Mouse (Mus musculus) ES-Bruce4 (cell line): ENCODE data around the gene Ctnnb1.

Experiments used
- CTCF ChIP-seq: IDR thresholded peaks from one replicate; pipeline ENCODE4 v1.8.1; 2011; ENCODE audit warnings: low read depth, low read length
- EP300 ChIP-seq: IDR thresholded peaks from 2 replicates; pipeline ENCODE4 v1.6.1; 2011; ENCODE audit warnings: low read depth, low read length; ENCODE audit not compliant: insufficient read depth
- POLR2A ChIP-seq: IDR thresholded peaks from one replicate; pipeline ENCODE4 v1.8.1; 2011; ENCODE audit warnings: low read length; ENCODE audit not compliant: insufficient read depth

DNA sequence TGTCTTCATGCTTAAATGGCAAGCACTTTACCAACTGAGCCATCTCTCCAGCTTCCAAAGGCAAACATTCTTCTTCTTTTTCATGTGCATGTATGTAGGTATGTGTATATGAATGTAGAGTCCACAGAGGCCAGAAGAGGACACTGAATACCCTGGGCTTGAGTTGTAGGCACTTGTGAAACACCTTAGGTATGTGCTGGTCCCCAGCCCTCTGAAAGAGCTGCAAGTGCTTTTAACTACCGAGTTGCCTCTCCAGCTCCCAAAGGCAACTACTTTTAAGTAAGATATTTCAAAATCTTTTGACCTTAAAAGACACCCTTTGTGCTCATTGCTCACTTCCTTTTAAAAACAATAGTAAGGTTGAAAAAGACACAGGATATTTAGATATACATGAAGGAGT, 2.9 kb upstream of the Ctnnb1 start:
- no peak for TF ChIP-seq POLR2A
- no peak for TF ChIP-seq CTCF
- TF ChIP-seq EP300, result no peak
